Mouse (Mus musculus) CD4-positive naive resting alpha-beta T cell, adult 57 days (primary cell): ENCODE results near the gene Sesn2. TPM values are rescaled to one million over a fixed set of nuclear protein-coding genes. Genes with fewer than 3 reads are reported as not detected.

Experiments
- total RNA-seq: library from RNA; stranded (reverse); gene quantifications from one replicate; pipeline ENCODE4 v1.2.4, GENCODE M21; 2023

Sesn2 gene
- total RNA-seq = 8.5 TPM

GRCm38 (mm10) chr4:132510352-132510798 lies at the start of gene Sesn2:
Gene Sesn2, minus strand, starts transcription at chr4:132510501.

GRCm38 (mm10) chr4:132535406-132536121 lies 25.3 kb upstream of the Sesn2 start, which contains the start of gene Dnajc8:
Gene Dnajc8, plus strand, starts transcription at chr4:132535550.

GRCm38 (mm10) chr4:132532981-132533916 lies 22.9 kb upstream of the Sesn2 start, which contains the start of gene Atpif1:
Gene Atpif1, minus strand, starts transcription at chr4:132533659.

GRCm38 (mm10) chr4:132463430-132464254 lies 46.7 kb downstream of the Sesn2 start, which contains the start of gene Med18:
Gene Med18, minus strand, starts transcription at chr4:132463921.

Other genes starting within 250 kb of the Sesn2 start
- gene Gmeb1, start 248.9 kb downstream of the Sesn2 start, total RNA-seq = 37.3 TPM
- gene Taf12, start 236.1 kb downstream of the Sesn2 start, total RNA-seq = 40.5 TPM
- gene Rab42, start 207.1 kb downstream of the Sesn2 start, total RNA-seq = not detected
- gene Trnau1ap, start 181.0 kb downstream of the Sesn2 start, total RNA-seq = 30.4 TPM
- 16.5 TPM for gene Rcc1, start 156.9 kb downstream of the Sesn2 start, total RNA-seq
- gene Phactr4, start 88.0 kb downstream of the Sesn2 start, total RNA-seq = 19.5 TPM
- 11.4 TPM for gene Med18, start 46.6 kb downstream of the Sesn2 start, total RNA-seq
- gene Atpif1, start 23.2 kb upstream of the Sesn2 start, total RNA-seq = 48.9 TPM
- gene Dnajc8, start 25.0 kb upstream of the Sesn2 start, total RNA-seq = 95.7 TPM
- 0.68 TPM for gene Ptafr, start 53.6 kb upstream of the Sesn2 start, total RNA-seq
- gene Eya3, start 128.5 kb upstream of the Sesn2 start, total RNA-seq = 51.1 TPM
- gene Xkr8, start 222.0 kb upstream of the Sesn2 start, total RNA-seq = 2.2 TPM
- 0.30 TPM for gene Smpdl3b, start 246.8 kb upstream of the Sesn2 start, total RNA-seq